Mouse (Mus musculus) liver, postnatal 0 days (tissue): ENCODE results near the gene Fen1. TPM values are rescaled to one million over a fixed set of nuclear protein-coding genes. Genes with fewer than 3 reads are reported as not detected.

Experiments
- ATAC-seq: fragments of 200-750 bp; cut with Nextera tagmentation; 2 replicates; pipeline ENCODE4 v1.8.0; 2017; ENCODE audit warnings: mild to moderate bottlenecking, moderate library complexity
- DNase-seq: peaks from one replicate; pipeline ENCODE4 v3.0.0-alpha.2; 2016
- H3K27ac ChIP-seq: fragments of 300-500 bp; sonication (generic); 2 replicates; pipeline ENCODE4 v1.5.1; 2014; ENCODE audit warnings: antibody characterized with exemption, moderate library complexity, mild to moderate bottlenecking, low read depth
- H3K27me3 ChIP-seq: fragments of 300-500 bp; sonication (generic); 2 replicates; pipeline ENCODE4 v1.6.1; 2014; ENCODE audit warnings: low read length, control low read depth, mixed read lengths; ENCODE audit not compliant: insufficient read depth
- H3K36me3 ChIP-seq: fragments of 300-500 bp; sonication (generic); replicated peaks from 2 replicates; pipeline ENCODE4 v1.6.1; 2014; ENCODE audit warnings: mild to moderate bottlenecking, control low read depth, low read length, moderate library complexity, mixed read lengths; ENCODE audit not compliant: insufficient read depth
- H3K4me1 ChIP-seq: fragments of 300-500 bp; sonication (generic); 2 replicates; pipeline ENCODE4 v1.6.1; 2014; ENCODE audit warnings: antibody characterized with exemption, mild to moderate bottlenecking, control low read depth; ENCODE audit not compliant: insufficient read depth
- H3K4me2 ChIP-seq: fragments of 300-500 bp; sonication (generic); 2 replicates; pipeline ENCODE4 v1.6.1; 2014; ENCODE audit warnings: low read depth, mild to moderate bottlenecking, low read length, moderate library complexity, mixed read lengths
- H3K4me3 ChIP-seq: fragments of 300-500 bp; sonication (generic); 2 replicates; pipeline ENCODE4 v1.5.1; 2014; ENCODE audit warnings: low read depth, low read length
- H3K9ac ChIP-seq: fragments of 300-500 bp; sonication (generic); replicated peaks from 2 replicates; pipeline ENCODE4 v1.6.1; 2014; ENCODE audit warnings: mild to moderate bottlenecking, moderate library complexity
- H3K9me3 ChIP-seq: fragments of 300-500 bp; sonication (generic); 2 replicates; pipeline ENCODE4 v1.6.1; 2016; ENCODE audit warnings: mild to moderate bottlenecking, control low read depth, low read length, mixed read lengths
- CTCF ChIP-seq: sonication (generic); IDR thresholded peaks from 2 replicates; pipeline ENCODE4 v1.5.1; 2016; ENCODE audit warnings: antibody characterized with exemption, low read depth
- EP300 ChIP-seq: IDR thresholded peaks from 2 replicates; pipeline ENCODE4 v1.6.1; 2016; ENCODE audit warnings: antibody characterized with exemption, low read depth, mild to moderate bottlenecking
- WGBS: fragments of 180-500 bp; shearing (Covaris S2); extraction: QIAGEN DNeasy Blood & Tissue Kit; methylation state at CpG from one replicate; pipeline ENCODE4 v1.1.7; 2014; ENCODE audit not compliant: insufficient replicate concordance; 5-methylcytosine and 5-hydroxymethylcytosine counted together
- polyA plus RNA-seq: library from polyadenylated mRNA; unstranded; fragments of >200 nt; fragmentation: Nextera tagmentation; extraction: Ambion mirVana; gene quantifications from 2 replicates; pipeline ENCODE4 v1.2.1, GENCODE M21; 2015

The Fen1 gene
- polyA plus RNA-seq, 1 experiment from 2014 or later = 67.0 TPM

DNA sequence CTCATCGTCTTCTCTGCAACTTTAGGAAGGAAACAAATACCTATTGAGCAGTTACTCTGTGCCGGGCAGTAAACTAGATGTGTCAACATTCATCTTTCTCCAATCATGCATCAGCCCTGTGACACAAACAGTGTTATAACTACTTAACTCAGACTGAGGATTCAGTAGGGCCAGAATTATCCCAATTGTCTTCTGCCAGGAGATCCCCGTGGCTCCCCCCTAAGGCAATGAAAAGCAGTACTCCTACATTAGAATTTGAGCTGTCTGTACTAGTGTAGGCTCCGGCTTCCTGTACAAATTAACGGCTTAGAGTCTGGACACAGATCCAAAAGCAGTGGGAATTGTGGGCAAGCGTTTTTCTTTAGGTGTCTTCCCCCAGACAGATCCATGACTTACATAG is 1.1 kb upstream of the Fen1 start:
- ATAC-seq (no peak), DNase-seq (no peak)
- peak overlapping the region; percentile 95; the same call in 1 of the 2 replicates for H3K27ac ChIP-seq
- H3K4me1 ChIP-seq = peaks cover 17% of the 10 kb centered on the region
- WGBS = 57% methylated on average over 6 of the region's 6 CpGs
- TF ChIP-seq CTCF (no peak), EP300 (no peak)
- H3K9ac ChIP-seq = peak overlapping the region; percentile 90; the same call in 1 of the 2 replicates
- peaks cover 39% of the 10 kb centered on the region for H3K36me3 ChIP-seq
- H3K4me2 ChIP-seq = peak overlapping the region; percentile 89
- H3K27me3 ChIP-seq = no peaks in the 10 kb centered on the region
- 0 out of 2 replicates have a peak overlapping the region, but pooled peaks have one; percentile 95 for H3K4me3 ChIP-seq
- no peaks in the 10 kb centered on the region for H3K9me3 ChIP-seq

DNA sequence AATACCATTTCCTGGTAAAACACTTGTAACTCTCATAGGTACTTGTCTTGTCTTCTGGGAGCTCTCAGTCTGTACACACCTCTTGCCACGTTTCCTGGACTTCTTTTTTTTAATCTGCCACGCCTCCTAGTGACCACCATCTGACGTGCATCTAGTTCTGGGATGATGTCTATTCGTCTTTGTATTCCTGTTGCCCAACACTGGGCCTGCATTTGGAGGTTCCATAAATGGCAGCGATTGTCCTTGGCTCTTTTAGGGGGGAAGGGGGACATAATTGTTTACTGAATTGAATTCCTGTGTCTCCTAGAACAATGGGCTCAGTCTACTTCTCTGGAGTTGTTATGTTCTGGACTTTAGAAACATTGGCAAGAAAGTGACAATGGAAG is 640 bp upstream of the Fen1 start:
- no peaks in the 10 kb centered on the region for H3K27me3 ChIP-seq
- no peaks in the 10 kb centered on the region for H3K9me3 ChIP-seq
- H3K4me1 ChIP-seq = peaks cover 17% of the 10 kb centered on the region
- peak overlapping the region; percentile 95 for H3K27ac ChIP-seq
- DNase-seq (peak; percentile 58), ATAC-seq (peak; percentile 66)
- 0% methylated on average over 5 of the region's 5 CpGs for WGBS
- TF ChIP-seq EP300 (0 out of 2 replicates have a peak, but pooled peaks have one; percentile 27), CTCF (peak; percentile 68)
- peak overlapping the region; percentile 89 for H3K4me2 ChIP-seq
- H3K36me3 ChIP-seq = peaks cover 40% of the 10 kb centered on the region
- peak overlapping the region; percentile 95 for H3K4me3 ChIP-seq
- peak overlapping the region; percentile 90 for H3K9ac ChIP-seq

DNA sequence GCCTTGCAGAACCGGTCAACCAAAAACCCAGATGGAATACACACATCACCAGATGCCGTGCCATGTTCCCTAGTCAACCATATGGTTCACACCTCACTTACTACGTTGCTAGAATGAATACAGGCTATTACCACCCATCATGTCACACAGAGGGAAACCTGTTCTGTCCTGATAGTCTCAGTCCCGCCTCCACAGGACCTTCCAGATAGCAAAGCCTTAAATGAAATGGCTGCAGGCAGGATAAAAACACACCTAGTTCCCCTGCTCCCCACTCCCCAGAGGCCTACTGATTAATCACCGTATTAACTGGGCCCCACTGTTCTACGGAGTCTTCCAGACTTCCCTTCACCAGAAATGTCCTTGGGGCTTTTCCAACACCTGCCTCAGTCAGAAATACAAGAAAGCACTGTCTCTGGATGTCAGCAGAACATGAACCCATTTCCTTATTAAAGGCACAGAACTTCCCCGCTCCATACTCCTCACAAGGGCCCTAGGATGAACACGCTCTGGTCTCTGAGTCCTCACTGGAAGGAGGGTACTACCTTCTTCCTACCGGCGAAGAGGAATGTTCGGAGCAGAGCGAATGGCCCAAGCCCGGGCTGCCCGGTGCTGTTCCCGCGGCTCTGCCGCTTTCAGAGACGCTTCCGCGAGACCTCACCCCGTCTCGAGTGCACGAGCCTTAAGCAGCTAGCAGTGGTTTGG is 672 bp downstream of the Fen1 start:
- no peaks in the 10 kb centered on the region for H3K9me3 ChIP-seq
- peak overlapping the region; percentile 95 for H3K4me3 ChIP-seq
- H3K27ac ChIP-seq = peak overlapping the region; percentile 95
- WGBS = under 1% methylated on average over 23 of the region's 23 CpGs
- DNase-seq = peak; percentile 61
- peaks cover 17% of the 10 kb centered on the region for H3K4me1 ChIP-seq
- peak; percentile 59 for ATAC-seq
- H3K9ac ChIP-seq = peak overlapping the region; percentile 90
- H3K4me2 ChIP-seq = peak overlapping the region; percentile 89
- no peaks in the 10 kb centered on the region for H3K27me3 ChIP-seq
- H3K36me3 ChIP-seq = peaks cover 40% of the 10 kb centered on the region
- TF ChIP-seq CTCF (no peak), EP300 (peak; percentile 88)

DNA sequence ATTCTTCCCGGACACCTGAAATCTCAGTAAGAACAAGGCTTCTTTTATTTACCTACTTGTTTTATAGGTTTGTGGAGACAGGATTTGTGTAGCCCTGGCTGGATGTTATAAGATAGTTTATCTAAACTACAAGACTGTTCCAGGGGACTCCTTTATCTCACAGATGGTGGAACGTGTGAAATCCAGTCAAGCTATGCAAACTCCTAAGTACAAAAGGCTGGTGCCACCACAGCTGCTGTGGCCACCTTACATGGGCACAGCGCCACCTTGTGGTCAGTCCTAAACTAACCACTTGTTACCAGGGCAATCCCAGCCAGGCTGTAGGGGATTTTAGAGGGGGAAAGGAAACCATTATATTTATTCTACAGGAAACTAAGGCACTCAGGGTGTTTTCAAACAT is 5.2 kb downstream of the Fen1 start:
- DNase-seq (peak; percentile 89), ATAC-seq (peak; percentile 43)
- Histone ChIP-seq H3K4me1 (peaks cover 9% of the 10 kb centered on the region), H3K36me3 (peaks cover 58% of the 10 kb centered on the region), H3K27ac (no peak overlapping the region), H3K9ac (no peak overlapping the region), H3K4me3 (no peak overlapping the region), H3K27me3 (no peaks in the 10 kb centered on the region), H3K4me2 (no peak overlapping the region), H3K9me3 (no peaks in the 10 kb centered on the region)
- TF ChIP-seq CTCF (peak; percentile 97), EP300 (peak; percentile 74)
- WGBS = 24% methylated on average over 3 of the region's 3 CpGs

DNA sequence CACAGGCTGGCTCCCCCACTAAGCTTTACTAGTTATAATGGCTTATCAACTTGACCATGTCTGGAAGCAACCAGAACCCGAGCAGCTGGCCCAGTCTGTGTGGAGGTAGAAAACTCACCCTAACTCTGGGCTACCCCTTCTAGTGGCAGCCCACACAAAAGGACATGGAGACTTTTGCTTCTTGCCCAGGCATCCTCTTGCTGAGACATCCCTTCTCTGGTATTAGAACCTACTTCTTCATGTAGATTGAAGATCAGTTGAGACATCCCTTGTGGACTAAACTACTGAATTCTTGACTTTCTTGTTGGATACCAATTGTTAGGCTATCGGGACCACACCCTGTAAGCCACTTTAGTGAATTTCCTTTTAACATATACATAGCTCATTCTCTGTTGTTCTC is 5.7 kb downstream of the Fen1 start:
- ATAC-seq (no peak), DNase-seq (no peak)
- H3K4me3 ChIP-seq = no peak overlapping the region
- H3K27ac ChIP-seq = no peak overlapping the region
- no peak for TF ChIP-seq CTCF
- no peak for TF ChIP-seq EP300
- WGBS = 79% methylated on average over 2 of the region's 2 CpGs
- no peaks in the 10 kb centered on the region for H3K27me3 ChIP-seq
- peaks cover 63% of the 10 kb centered on the region for H3K36me3 ChIP-seq
- no peak overlapping the region for H3K9ac ChIP-seq
- no peak overlapping the region for H3K4me2 ChIP-seq
- H3K9me3 ChIP-seq = no peaks in the 10 kb centered on the region
- peaks cover 8% of the 10 kb centered on the region for H3K4me1 ChIP-seq

DNA sequence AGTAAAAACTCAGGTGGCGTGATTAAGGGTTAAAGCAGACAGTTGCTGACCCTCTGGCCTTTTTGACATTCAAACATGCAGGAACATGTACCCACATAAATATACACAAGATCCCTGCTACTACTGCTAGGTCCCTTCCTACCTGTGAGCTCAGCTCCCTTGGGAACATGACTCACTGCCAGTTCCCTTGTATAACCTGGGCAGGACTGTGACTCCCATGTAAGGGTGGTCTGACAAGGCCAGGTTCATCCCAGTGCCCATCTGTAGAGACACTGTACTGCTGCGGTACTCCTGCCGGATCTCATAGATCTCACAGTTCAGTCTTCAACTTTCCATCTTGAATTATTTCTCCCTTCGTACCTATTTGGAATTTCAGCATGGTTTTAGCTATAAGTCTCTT is 6.8 kb downstream of the Fen1 start:
- DNase-seq (no peak), ATAC-seq (no peak)
- Histone ChIP-seq H3K4me2 (no peak overlapping the region), H3K4me1 (0 out of 2 replicates have a peak, but pooled peaks cover 4% of the 10 kb centered on the region), H3K9me3 (no peaks in the 10 kb centered on the region), H3K27me3 (no peaks in the 10 kb centered on the region), H3K27ac (no peak overlapping the region), H3K4me3 (no peak overlapping the region), H3K9ac (no peak overlapping the region), H3K36me3 (peaks cover 74% of the 10 kb centered on the region)
- TF ChIP-seq EP300 (no peak), CTCF (no peak)
- WGBS = 91% methylated on average over 4 of the region's 4 CpGs
